Mouse (Mus musculus): ENCODE results near the gene Serpinb13. TPM values are rescaled to one million over a fixed set of nuclear protein-coding genes. Genes with fewer than 3 reads are reported as not detected.

Serpinb13 gene
- not detected for polyA plus RNA-seq (2014; fragmentation: Illumina TruSeq; extraction: RNeasy Lipid Tissue Mini Kit (QIAGEN cat#74804); ENCODE audit: low read depth, low replicate concordance)

GRCm38 (mm10) chr1:106980684-106981083 is at the start of gene Serpinb13:
Gene Serpinb13, plus strand, starts transcription at chr1:106980984.

GRCm38 (mm10) chr1:106934265-106934664 is 46.5 kb upstream of the Serpinb13 start, which contains the start of gene Serpinb12:
Gene Serpinb12, plus strand, starts transcription at chr1:106934449.

Other genes with a start within 250 kb of the Serpinb13 start
- gene Kdsr, start 221.3 kb upstream of the Serpinb13 start, polyA plus RNA-seq (2014; fragmentation: Illumina TruSeq; extraction: RNeasy Lipid Tissue Mini Kit (QIAGEN cat#74804); ENCODE audit: low read depth, low replicate concordance), result 11.0 TPM
- gene Vps4b, start 184.3 kb upstream of the Serpinb13 start, polyA plus RNA-seq (2014; fragmentation: Illumina TruSeq; extraction: RNeasy Lipid Tissue Mini Kit (QIAGEN cat#74804); ENCODE audit: low read depth, low replicate concordance), result 77.2 TPM
- gene Serpinb5, start 119.8 kb upstream of the Serpinb13 start, polyA plus RNA-seq (2014; fragmentation: Illumina TruSeq; extraction: RNeasy Lipid Tissue Mini Kit (QIAGEN cat#74804); ENCODE audit: low read depth, low replicate concordance), result not detected
- gene Serpinb12, start 46.5 kb upstream of the Serpinb13 start, polyA plus RNA-seq (2014; fragmentation: Illumina TruSeq; extraction: RNeasy Lipid Tissue Mini Kit (QIAGEN cat#74804); ENCODE audit: low read depth, low replicate concordance), result not detected
- not detected for gene Serpinb3a, start 71.3 kb downstream of the Serpinb13 start, polyA plus RNA-seq (2014; fragmentation: Illumina TruSeq; extraction: RNeasy Lipid Tissue Mini Kit (QIAGEN cat#74804); ENCODE audit: low read depth, low replicate concordance)
- gene Serpinb3d, start 102.5 kb downstream of the Serpinb13 start, polyA plus RNA-seq (2014; fragmentation: Illumina TruSeq; extraction: RNeasy Lipid Tissue Mini Kit (QIAGEN cat#74804); ENCODE audit: low read depth, low replicate concordance), result not detected